Mouse (Mus musculus) CH12.LX (cell line): ENCODE data around the gene Col18a1.

Experiments
- BHLHE40 ChIP-seq: IDR thresholded peaks from 2 replicates; pipeline ENCODE4 v1.6.1; 2011; ENCODE audit warnings: mild to moderate bottlenecking, low read depth, low read length, improper control_type of control experiment
- CTCF ChIP-seq, 2 experiments: IDR thresholded peaks in 1 of 2; conservative IDR thresholded peaks in 1 of 2; 2 replicates each; pipeline ENCODE4 v1.5.1; 2011 to 2012; ENCODE audit warnings: low read depth in 2 of 2, low read length in 2 of 2, improper control_type of control experiment in 1 of 2, inconsistent platforms in 1 of 2, mild to moderate bottlenecking in 1 of 2, moderate library complexity in 1 of 2
- HCFC1 ChIP-seq: IDR thresholded peaks from 2 replicates; pipeline ENCODE4 v1.6.1; 2012; ENCODE audit warnings: low read depth, mild to moderate bottlenecking, inconsistent platforms, low read length, improper control_type of control experiment
- JUND ChIP-seq: conservative IDR thresholded peaks from 2 replicates; pipeline ENCODE4 v1.6.1; 2011; ENCODE audit warnings: low read depth, low read length, improper control_type of control experiment
- MAZ ChIP-seq: IDR thresholded peaks from 2 replicates; pipeline ENCODE4 v1.6.1; 2012; ENCODE audit warnings: low read depth, mild to moderate bottlenecking, inconsistent platforms, low read length, improper control_type of control experiment, moderate library complexity
- SIN3A ChIP-seq: IDR thresholded peaks from 2 replicates; pipeline ENCODE4 v1.6.1; 2012; ENCODE audit warnings: low read length, improper control_type of control experiment, inconsistent platforms
- ZC3H11A ChIP-seq: IDR thresholded peaks from 2 replicates; pipeline ENCODE4 v1.6.1; 2012; ENCODE audit warnings: low read depth, mild to moderate bottlenecking, inconsistent platforms, low read length, improper control_type of control experiment
- ZNF384 ChIP-seq: IDR thresholded peaks from 2 replicates; pipeline ENCODE4 v1.6.1; 2012; ENCODE audit warnings: low read depth, low read length, improper control_type of control experiment, inconsistent platforms

- no peak for TF ChIP-seq CTCF (conservative IDR thresholded peaks at IDR 0.05 in 1 of 2, IDR thresholded peaks at IDR 0.05 in 1 of 2; ENCODE audit: low read depth in 2 of 2, low read length in 2 of 2)
- no peak for TF ChIP-seq SIN3A
- TF ChIP-seq BHLHE40: no peak
- TF ChIP-seq ZNF384: no peak
- TF ChIP-seq HCFC1: no peak
- TF ChIP-seq ZC3H11A: no peak
- no peak for TF ChIP-seq MAZ
- TF ChIP-seq JUND: no peak
Observed at GRCm38 (mm10) chr10:77170400-77170799, 4.1 kb upstream of the Col18a1 start.
